Mouse (Mus musculus): ENCODE results near the gene Dnah2.
"Not testable (repeated sequence)": the region's sequence is repeated elsewhere in the genome, so short reads cannot be mapped to it uniquely, and the experiment has no call there.

Gene Dnah2

DNA sequence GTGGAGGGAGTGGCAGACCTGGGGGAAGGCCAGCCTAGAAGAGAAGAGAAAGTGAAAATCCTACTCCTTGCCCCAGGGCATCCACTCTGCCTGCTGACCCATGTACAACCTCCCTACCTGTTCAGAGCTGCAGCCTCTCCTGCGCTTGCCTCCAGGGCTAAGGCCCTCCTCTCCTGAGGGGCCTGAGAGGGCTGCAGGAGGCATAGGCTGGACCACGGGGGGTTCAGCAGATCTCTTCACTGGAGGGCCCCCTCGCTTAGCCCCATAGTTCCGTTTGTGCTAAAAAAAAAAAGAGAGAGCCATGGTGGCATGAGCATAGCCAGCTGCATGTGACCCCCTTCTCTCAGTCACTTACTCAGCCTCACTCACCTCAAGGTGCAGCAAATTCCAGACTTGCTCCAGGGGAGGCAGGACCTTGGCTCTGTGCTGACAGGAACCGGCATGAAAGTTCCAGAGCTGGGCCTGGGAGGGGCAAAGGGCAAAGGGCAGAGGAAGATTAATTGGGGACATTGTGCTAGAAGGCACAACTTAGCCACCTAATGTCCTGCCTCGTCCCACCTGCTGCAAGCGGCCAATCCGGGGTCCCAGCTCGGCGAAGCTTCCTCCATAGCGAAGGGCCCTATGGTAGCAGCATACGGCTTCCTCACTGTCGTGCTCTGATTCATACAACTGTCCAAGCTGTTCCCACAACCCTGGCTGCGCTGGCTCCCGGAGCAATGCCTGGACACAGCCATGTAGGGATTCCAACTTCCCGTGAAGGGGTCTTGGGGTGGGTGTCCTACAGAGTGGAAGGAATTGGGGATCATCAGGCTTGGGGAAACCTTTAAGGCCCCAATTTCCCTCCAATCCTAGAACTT is 141.8 kb downstream of the Dnah2 start:
- no peak for DNase-seq (ENCODE audit: low spot score)

DNA sequence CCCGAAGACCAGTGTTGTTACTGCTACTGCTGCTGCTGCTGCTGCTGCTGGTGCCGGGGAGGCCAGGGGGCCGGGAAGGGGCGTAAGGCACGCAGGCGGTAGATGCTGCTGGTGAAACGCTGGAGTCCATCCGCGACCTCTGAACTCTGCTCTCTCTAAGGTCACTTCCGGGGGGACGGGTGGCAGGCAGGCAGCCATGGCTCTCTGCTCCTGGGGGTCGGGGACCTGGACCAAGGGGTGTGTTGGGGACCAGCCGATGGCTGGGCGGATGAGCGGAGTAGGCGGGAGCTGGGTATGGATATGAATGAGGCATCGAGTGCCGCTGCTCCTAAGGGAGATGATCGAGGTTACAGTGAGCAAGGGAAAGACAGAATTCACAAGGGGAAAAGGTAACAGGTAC is 142.6 kb downstream of the Dnah2 start:
- DNase-seq (ENCODE audit: low spot score), result no peak

DNA sequence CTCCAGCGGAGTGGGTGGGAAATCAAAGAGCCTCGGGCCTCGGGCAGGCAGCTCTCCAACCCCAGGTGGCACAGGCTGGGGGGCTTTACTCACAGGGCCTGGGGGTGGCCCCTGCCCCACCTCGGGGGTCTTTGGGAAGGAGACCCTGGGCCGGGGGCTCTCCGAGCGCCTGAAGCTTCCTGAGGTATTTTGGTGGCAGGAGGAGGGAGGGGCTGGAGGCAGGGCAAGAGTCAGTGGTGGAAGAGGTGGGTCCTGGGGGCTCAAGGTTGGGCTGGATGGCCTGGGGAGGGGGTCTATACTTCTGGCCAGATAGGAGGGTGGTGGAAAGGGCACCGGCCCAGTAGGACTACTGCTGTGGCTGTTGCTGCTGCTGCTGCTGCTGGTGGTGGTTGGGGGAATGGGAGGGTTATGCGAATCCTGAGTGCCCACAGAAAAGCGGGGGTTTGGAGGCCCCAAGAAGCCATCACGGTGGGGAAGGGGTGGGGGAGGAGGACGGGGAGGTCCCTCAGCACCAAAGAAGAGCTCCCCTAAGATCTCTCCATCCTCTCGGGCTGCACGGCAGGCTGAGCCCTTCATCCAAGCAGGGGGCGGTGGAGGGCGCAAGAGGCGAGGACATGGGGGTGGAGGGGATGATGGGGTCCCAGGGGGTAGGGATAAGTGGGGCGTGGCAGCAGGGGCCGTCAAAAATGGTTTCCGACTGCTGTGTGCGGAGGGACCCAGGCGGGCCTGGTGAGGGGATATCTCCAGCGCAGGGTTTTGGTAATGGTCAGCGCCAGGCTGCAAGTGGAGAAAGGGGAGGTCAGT is 143.3 kb downstream of the Dnah2 start:
- no peak for DNase-seq (ENCODE audit: low spot score)

DNA sequence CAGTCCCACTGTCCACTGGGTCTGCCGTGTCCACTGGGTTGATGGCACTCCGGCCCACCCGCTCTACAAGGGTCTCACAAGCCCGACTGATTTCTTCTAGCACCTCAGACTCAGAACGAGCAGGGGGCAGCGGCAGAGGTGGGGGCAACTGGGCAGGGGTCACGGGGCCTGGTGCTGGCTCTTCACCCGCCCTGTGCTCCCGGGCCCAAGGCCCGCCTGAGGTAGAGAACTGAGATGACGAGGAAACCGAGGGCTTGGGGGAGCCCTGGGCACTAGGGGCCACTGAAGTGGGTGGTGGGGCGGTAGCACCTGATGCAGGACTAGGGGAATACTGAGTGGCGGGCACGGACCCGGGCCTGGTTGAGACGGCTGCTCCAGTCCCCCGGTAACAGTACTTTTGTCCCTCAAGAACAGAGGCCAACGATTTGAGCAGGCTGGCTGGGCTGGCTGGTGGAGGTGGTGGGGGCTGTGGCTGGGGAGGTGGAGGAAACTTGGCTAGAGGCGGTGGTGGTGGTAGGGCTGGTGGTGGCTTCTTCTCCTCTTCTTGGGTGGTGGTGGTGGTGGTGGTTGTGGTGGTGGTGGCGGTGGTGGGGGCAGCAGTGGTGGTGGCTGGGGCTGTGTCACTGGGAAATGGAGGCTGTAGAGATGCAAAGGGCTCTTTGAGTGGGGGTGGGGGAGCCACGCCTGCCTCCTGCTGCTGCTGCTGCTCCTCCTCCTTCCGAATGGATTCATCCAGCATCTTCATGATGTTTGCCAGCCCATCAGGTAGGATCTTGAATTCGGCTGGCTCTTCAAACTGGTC is 144.1 kb downstream of the Dnah2 start:
- DNase-seq (ENCODE audit: low spot score), result no peak

- DNase-seq (ENCODE audit: low spot score), result no peak
These were observed 145.0 kb downstream of the Dnah2 start for GRCm38 (mm10) chr11:69403691-69404594.

GRCm38 (mm10) chr11:69401987-69402386 is 146.9 kb downstream of the Dnah2 start:
- no peak for DNase-seq (ENCODE audit: low spot score)

DNA sequence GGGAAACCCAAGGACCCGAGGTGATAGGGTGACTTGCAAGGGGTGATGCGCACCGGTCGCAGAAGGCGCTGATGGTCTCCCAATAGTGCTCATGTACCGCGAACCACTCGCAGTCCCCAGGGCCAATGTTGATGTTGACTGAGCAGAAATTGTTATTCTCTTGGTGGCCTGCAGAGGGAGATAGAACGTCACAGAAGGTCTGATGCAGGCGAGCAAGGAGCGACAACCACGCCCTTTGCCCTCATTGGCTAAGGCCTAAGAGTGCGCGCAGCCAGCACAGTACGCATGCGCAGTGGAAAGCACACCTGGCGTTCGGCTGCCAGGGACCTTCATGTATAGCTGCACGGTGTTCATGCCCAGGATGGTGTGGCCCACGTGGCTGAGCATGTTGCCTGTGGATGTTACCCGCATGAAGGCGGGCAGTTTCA is 147.7 kb downstream of the Dnah2 start:
- DNase-seq (ENCODE audit: low spot score), result peak; percentile 76

GRCm38 (mm10) chr11:69400083-69400850 is 148.6 kb downstream of the Dnah2 start:
- no peak for DNase-seq (ENCODE audit: low spot score)

DNA sequence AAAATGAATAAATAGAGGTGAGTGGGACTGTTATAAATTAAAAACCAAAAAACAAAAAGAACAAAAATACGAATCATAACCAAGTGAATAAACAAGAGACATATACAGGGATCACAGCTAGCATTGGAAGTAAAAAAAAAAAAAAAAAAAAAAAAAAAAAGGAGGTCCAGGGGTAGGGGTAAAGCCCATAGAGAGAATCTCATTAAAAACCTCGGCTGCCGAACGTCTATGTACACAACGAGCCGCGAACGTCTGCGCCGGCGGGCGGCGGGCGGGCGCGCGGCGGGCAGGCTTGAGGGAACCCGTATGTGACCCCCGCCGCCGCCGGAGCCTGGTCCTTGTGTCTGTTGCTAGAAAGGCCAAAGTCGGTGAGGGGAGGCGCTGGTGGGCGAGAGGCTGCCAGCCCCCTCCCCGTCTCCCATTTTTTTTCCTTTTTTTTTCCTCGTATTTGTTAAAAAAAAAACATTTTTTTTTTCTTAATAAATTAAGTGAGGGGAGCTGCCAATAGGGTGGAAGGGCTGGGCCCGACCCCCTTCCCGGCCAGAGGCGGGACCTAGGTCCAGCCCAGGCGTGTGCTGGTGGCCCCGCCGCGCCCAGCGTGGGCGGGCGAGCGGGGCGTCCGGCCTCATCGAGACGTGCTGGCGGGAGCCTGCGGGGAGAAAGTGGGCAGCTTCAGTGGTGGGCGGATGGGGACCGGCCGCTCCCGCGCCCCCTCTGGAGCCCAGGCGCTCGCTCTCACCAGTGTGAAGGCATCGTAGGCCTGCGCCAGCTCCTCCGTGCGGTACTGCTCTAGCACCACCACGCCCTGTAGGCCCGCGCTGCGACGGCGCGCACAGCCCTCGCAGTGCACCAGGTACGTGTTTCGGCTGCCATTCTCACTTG is 149.5 kb downstream of the Dnah2 start:
- DNase-seq (ENCODE audit: low spot score), result no peak

DNA sequence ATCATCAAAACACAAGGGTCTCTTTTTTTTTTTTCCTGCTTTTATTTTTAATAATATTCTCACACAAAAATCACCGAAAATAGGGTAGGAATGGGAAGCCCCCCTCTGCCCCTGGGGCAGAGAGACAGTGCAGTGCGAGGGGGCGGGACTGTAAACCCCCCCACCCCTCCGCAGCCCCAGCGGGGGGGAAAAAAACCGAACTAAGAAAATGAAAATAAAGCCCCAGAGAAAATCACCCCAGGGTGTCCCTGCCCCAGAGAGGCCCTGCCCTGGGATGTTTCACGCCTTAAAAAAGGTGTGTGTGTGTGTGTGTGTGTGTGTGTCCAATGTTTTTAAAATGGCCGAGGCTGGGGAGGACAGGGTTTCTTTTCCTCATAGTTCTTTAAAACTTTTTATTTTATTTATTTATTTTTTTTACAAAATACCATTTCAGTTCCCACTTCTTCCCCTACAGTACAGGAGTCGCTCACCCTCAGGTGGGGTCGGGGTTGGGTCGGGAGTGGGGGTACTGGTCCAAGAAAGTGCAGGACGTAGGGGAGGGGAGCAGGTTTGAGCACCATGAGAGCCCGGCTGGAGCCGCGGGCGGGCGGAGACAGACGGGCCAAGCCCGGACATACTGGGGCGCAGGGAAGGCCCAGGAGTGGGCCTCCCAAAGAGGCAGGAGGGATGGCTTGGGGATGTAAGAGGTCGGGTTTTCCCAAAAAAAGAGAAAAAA is 150.3 kb downstream of the Dnah2 start:
- no peak for DNase-seq (ENCODE audit: low spot score)

DNA sequence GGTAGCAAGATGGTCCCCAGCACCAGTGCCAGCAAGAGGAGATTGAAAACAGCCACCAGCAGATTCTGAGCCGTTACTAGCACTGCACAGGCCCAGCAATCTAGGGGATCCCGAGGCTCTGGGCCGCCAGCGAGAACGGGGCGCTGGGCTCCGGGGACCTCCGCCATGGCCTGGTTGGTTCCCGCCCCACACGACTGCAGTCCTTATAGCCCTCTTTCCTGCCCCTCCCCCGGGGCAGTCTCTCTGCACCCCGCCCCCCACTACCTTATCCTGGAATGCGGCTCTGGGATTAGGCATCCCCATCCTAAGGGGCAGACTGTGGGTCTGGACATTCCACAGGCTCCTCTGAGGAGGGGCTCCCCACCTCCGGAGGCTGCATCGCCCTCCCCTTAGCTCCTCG is 150.9 kb downstream of the Dnah2 start, which contains the start of gene Tmem88:
TSS of gene Tmem88 (minus strand) at position 176 of the 400 bp plus-strand sequence.
- DNase-seq (ENCODE audit: low spot score), result no peak

- no peak for DNase-seq (ENCODE audit: low spot score)
These were observed 151.3 kb downstream of the Dnah2 start for GRCm38 (mm10) chr11:69397581-69398057.

DNA sequence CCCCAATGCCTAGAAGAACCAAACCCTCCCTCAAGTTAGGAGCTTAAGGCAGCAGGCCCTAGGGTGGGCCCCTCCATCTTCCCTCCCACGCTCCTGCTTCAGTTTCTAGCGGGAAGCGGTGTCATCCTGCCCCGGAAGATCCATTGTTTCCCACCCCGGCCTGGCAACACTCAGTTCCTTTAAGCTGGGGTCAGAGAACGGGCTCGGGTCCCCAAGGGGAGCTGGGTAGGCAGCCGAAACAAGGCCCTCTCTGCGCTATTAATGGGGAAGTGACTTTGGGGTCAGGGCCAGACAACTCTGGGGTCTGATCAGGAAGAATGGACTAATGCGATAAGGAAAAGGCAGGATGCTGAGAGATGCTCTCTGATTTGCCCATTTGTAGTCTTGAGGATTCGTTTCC is 152.1 kb downstream of the Dnah2 start:
- DNase-seq (ENCODE audit: low spot score), result no peak

- DNase-seq (ENCODE audit: low spot score), result peak; percentile 96
These were observed 153.1 kb downstream of the Dnah2 start for GRCm38 (mm10) chr11:69395634-69396373.

DNA sequence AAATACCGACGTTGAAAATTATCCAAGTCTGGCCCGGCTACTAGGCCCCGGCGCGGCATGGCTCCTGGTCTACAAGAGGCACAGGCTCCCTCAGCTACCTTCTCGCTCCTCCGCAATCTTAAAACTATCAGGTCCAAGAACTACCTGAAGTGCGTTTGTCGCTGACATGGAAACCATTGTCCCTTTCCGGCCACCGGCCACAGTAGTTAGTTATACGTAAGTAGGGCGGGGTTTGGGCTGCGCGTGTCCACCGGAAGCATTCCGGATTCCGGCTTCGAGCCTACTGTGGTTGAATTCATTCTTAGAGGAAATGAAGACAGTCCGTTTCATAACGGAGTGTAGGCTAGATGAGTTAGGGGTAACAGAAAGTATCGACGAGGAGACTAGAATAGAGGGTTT is 153.7 kb downstream of the Dnah2 start, which contains the start of the genes Naa38 and Cyb5d1:
TSS of gene Naa38 (plus strand) at position 253 of the 399 bp plus-strand sequence.
TSS of gene Cyb5d1 (minus strand) at position 397 of the 399 bp plus-strand sequence.
- DNase-seq (ENCODE audit: low spot score), result peak; percentile 84

DNA sequence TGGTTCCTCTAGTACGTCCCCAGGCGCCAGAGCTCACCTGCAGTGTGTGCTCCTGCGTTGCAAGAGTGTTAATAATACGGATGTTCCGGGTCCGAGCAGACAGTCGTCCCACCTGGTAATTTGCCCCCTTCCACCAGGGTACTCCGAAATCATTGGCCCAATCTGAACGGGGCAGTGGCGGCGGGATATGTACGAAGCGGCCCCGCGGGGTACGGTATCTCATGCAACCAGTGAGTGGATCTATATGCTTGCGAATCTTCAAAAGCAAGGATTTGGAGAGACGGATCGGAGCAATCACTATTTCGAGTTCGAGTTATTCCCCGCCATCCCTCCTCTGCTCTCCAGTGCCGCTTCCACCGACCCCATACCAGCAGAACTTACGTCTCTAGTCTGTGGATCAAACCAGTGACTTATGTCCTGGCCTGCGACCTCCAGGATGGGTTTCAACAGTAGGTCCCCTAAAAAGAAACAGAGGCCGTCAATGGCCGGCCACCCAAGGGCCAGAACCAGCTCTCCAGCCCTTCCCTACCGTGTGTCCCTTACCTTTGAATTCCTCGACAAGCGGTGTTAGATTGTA is 154.2 kb downstream of the Dnah2 start:
- DNase-seq (ENCODE audit: low spot score), result not testable (repeated sequence)

DNA sequence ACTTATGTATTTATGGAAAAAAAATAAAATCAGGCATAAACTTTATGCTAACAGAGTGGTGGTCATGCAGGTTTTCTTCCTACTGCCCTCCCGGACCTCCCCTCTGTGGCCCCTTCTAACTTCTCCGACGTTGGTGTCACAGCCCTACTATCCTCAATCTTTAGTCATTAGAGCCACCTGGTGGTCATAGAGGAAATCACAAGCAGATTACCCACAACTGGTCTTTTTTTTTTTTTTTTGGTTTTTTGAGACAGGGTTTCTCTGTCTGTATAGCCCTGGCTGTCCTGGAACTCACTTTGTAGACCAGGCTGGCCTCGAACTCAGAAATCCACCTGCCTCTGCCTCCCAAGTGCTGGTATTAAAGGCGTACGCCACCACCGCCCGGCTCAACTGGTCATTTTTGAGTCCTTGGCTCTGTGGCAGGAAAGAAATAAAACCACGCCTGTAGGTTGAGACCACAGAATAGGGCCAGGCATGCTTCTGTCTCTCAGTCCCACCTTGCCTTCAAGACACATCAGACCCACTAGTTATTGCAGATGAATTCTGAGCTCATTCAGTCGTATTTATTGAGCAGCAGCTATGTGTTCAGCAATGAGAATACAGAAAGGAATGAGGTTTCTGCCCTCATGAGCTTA is 158.4 kb downstream of the Dnah2 start:
- DNase-seq (ENCODE audit: low spot score), result peak; percentile 56

Measured in spleen, adult 12 weeks (tissue).